Mouse (Mus musculus): ENCODE data around the gene Pttg1.

Pttg1 gene

DNA sequence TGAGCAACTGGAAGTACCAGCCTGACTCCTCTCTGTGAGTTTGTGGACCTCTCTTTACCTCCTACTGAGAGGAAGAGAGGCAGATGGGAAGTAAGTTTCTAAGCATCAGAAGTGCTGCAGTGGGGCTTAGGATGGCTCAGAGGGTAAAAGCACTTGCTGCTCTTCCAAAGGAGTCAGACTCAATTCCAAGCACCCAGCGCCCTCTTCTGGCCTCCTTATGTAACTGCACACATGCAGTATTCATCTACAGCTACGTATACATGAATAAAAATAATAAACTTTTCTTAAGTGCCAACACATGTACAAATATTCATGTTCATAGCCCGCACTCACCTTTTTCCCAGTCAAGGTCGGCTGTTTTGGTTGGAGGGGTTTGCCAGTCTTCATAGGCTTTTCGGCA lies 1.7 kb downstream of the Pttg1 start:
- Histone ChIP-seq H3K27me3 (ENCODE audit: insufficient read depth, low read length) (no peaks in the 10 kb centered on the region), H3K4me3 (replicated peaks; ENCODE audit: low read length) (no peak overlapping the region), H3K4me1 (replicated peaks; ENCODE audit: low read depth, low read length) (peaks cover 13% of the 10 kb centered on the region), H3K36me3 (ENCODE audit: insufficient read depth, low read length) (peaks cover 48% of the 10 kb centered on the region), H3K9me3 (ENCODE audit: low read length) (peaks cover 14% of the 10 kb centered on the region)
- TF ChIP-seq NANOG (IDR thresholded peaks at IDR 0.05; ENCODE audit: borderline replicate concordance, low read length) (no peak), CTCF (conservative IDR thresholded peaks at IDR 0.05; ENCODE audit: low read length) (peak; percentile 96)

DNA sequence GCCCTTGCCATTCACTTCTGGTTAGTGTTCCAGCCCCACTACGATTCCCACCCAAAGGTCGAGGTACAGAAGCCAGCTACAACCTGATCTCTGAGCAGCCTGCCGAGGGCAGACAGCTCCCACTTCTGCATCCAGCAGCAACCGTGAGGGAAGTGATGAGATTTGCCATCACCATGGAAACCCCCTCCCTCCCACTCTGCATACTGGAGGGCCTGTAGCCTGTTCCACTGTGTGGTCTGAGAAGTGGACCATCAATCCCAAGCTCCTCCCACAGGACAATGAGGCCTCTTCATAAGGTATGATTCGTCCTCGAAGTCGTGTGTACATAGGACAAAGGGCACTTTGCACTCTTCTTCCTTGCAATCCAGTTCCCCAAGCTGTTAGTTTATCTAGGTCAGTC lies 8.8 kb downstream of the Pttg1 start:
- H3K36me3 ChIP-seq (ENCODE audit: insufficient read depth, low read length): peaks cover 29% of the 10 kb centered on the region
- H3K4me3 ChIP-seq (replicated peaks; ENCODE audit: low read length): no peak overlapping the region
- H3K9me3 ChIP-seq (ENCODE audit: low read length): no peaks in the 10 kb centered on the region
- peaks cover 5% of the 10 kb centered on the region; the same call in 1 of the 2 replicates for H3K27me3 ChIP-seq (ENCODE audit: insufficient read depth, low read length)
- peaks cover 5% of the 10 kb centered on the region; the same call in 1 of the 2 replicates for H3K4me1 ChIP-seq (replicated peaks; ENCODE audit: low read depth, low read length)
- no peak for TF ChIP-seq CTCF (conservative IDR thresholded peaks at IDR 0.05; ENCODE audit: low read length)
- no peak for TF ChIP-seq NANOG (IDR thresholded peaks at IDR 0.05; ENCODE audit: borderline replicate concordance, low read length)
- no peak for TF ChIP-seq POU5F1 (IDR thresholded peaks at IDR 0.05; ENCODE audit: borderline replicate concordance, low read length)

DNA sequence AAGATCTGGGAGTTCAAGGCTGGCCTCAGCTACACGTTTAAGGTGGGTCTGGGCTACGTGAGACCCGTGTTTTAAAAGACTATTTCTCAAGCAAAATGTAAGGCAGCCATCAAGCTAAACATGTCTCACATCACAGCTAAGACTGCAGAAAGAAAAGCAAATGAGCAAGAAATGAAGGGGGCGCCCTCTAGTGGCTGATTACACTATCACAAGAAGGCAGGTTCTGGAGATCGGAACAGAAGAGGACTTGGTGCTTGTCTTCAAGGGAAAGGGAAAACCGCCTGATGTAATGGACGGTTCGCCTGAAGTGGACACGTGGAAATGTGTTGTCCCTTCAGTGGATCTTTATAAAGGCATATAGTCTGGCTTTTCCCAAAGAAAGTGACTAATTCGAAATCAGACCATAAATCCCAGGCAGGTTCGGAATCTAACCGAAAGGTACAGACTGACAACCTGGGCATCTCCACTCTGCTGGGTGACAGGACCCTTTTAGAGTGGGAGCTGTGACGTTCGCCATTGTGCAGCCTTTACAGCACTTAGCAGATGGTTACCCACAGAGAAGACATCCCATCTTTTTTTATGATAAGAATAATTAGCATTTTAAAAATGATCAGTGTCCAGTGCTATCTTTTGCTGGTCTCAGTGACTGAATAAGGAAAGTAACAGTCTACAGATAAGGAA lies 13.1 kb downstream of the Pttg1 start:
- 0 out of 2 replicates have a peak, but pooled peaks cover 5% of the 10 kb centered on the region for H3K4me1 ChIP-seq (replicated peaks; ENCODE audit: low read depth, low read length)
- H3K4me3 ChIP-seq (replicated peaks; ENCODE audit: low read length): no peak overlapping the region
- no peaks in the 10 kb centered on the region for H3K36me3 ChIP-seq (ENCODE audit: insufficient read depth, low read length)
- H3K9me3 ChIP-seq (ENCODE audit: low read length): no peaks in the 10 kb centered on the region
- TF ChIP-seq CTCF (conservative IDR thresholded peaks at IDR 0.05; ENCODE audit: low read length) (peak; percentile 87), NANOG (IDR thresholded peaks at IDR 0.05; ENCODE audit: borderline replicate concordance, low read length) (no peak), POU5F1 (IDR thresholded peaks at IDR 0.05; ENCODE audit: borderline replicate concordance, low read length) (no peak)
- H3K27me3 ChIP-seq (ENCODE audit: insufficient read depth, low read length): peaks cover 5% of the 10 kb centered on the region; the same call in 1 of the 2 replicates

DNA sequence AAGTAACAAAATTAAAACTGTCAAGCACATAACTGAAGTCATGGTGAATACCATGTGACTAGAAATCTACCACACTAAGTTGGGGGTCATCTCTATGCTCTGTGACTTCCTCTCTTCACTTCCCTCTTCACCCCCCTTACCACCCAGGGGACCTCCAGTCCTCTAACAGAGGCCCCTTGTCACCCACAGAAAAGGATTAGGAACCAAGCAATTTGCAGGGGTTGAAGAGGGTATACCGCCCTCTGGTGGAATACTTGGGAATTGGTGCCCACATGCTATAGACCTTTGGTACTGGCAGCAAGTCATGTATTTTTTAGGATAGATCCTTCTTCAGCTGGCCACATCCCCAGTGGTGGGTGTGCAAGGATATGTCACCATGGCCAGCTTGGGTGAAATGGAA lies 14.6 kb downstream of the Pttg1 start:
- Histone ChIP-seq H3K36me3 (ENCODE audit: insufficient read depth, low read length) (no peaks in the 10 kb centered on the region), H3K27me3 (ENCODE audit: insufficient read depth, low read length) (peaks cover 5% of the 10 kb centered on the region; the same call in 1 of the 2 replicates), H3K4me1 (replicated peaks; ENCODE audit: low read depth, low read length) (no peaks in the 10 kb centered on the region), H3K9me3 (ENCODE audit: low read length) (no peaks in the 10 kb centered on the region), H3K4me3 (replicated peaks; ENCODE audit: low read length) (no peak overlapping the region)
- TF ChIP-seq NANOG (IDR thresholded peaks at IDR 0.05; ENCODE audit: borderline replicate concordance, low read length) (no peak), CTCF (conservative IDR thresholded peaks at IDR 0.05; ENCODE audit: low read length) (peak; percentile 100)

DNA sequence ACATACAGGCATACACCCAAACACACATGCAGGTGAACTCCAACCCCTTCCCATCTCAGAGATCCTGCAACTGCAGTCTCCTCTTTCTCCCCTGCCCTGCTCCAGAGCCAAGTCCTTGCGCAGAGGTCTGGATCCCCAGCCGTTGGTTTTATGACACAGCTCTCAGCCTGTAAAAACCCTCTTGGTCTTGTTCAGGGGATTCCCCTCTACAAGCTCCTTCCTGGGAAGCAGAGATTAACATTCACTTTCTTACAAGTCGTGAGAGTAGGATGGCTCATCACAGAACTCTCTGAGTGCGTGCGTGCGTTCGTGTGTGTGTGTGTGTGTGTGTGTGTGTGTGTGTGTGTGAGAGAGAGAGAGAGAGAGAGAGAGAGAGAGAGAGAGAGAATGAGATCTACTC lies 15.8 kb downstream of the Pttg1 start:
- Histone ChIP-seq H3K27me3 (ENCODE audit: insufficient read depth, low read length) (peaks cover 5% of the 10 kb centered on the region; the same call in 1 of the 2 replicates), H3K4me3 (replicated peaks; ENCODE audit: low read length) (no peak overlapping the region), H3K4me1 (replicated peaks; ENCODE audit: low read depth, low read length) (no peaks in the 10 kb centered on the region), H3K9me3 (ENCODE audit: low read length) (no peaks in the 10 kb centered on the region), H3K36me3 (ENCODE audit: insufficient read depth, low read length) (no peaks in the 10 kb centered on the region)
- TF ChIP-seq POU5F1 (IDR thresholded peaks at IDR 0.05; ENCODE audit: borderline replicate concordance, low read length) (no peak), NANOG (IDR thresholded peaks at IDR 0.05; ENCODE audit: borderline replicate concordance, low read length) (no peak), CTCF (conservative IDR thresholded peaks at IDR 0.05; ENCODE audit: low read length) (no peak)

DNA sequence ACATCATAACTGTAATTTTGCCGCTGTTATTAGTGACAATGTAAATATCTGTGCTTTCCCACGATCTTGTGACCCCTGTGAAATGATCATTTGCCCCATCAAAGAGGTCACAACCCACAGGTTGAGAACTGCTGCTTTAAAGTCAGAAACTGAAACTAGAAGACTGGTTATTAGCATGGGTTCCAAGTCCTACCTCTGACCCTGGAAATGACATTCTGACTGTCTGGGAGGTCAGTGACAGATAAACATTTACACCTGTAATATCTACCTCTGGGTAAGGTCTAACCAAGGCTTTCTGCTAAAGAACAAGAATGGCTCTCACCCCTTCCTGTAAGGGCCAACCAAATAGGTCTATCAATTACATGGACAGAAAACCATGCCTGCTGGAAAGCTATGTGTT lies 17.2 kb downstream of the Pttg1 start:
- TF ChIP-seq NANOG (IDR thresholded peaks at IDR 0.05; ENCODE audit: borderline replicate concordance, low read length): no peak
- TF ChIP-seq CTCF (conservative IDR thresholded peaks at IDR 0.05; ENCODE audit: low read length): no peak
- Histone ChIP-seq H3K36me3 (ENCODE audit: insufficient read depth, low read length) (no peaks in the 10 kb centered on the region), H3K27me3 (ENCODE audit: insufficient read depth, low read length) (peaks cover 5% of the 10 kb centered on the region; the same call in 1 of the 2 replicates), H3K4me1 (replicated peaks; ENCODE audit: low read depth, low read length) (no peaks in the 10 kb centered on the region), H3K4me3 (replicated peaks; ENCODE audit: low read length) (no peak overlapping the region), H3K9me3 (ENCODE audit: low read length) (peaks cover 3% of the 10 kb centered on the region; the same call in 1 of the 2 replicates)

DNA sequence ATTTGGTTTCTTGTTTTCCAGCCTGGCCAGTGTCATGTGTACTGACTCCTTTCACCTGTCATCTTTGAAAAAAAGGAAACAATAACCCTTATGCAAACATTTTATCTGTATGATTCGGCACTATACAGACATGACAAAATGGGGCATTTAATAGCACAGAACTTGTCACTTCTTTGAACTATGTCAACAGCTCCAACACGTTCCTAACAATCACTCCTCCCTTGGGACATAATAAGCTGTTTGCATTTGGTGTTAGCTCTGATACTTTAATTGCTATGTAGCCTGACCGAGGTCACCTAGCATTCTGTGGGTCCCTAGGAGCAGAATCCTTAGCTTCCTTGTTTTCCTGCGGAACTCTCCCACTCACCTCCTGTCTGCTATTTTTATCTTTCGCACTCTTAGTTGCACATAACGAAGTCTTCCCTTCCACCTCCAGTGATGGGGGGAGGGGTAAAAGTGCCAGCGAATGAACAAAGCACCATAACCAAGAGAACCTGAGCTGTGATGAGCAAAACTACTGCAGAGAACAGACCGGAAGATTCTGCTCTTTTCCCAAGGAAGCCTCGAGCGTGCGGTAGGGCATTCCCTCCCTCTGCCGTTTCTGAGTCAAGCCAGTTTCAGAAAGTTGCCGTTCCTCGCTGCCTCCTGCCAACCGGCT lies 21.8 kb downstream of the Pttg1 start:
- Histone ChIP-seq H3K4me3 (replicated peaks; ENCODE audit: low read length) (no peak overlapping the region), H3K36me3 (ENCODE audit: insufficient read depth, low read length) (no peaks in the 10 kb centered on the region), H3K4me1 (replicated peaks; ENCODE audit: low read depth, low read length) (no peaks in the 10 kb centered on the region), H3K27me3 (ENCODE audit: insufficient read depth, low read length) (peaks cover 6% of the 10 kb centered on the region; the same call in 1 of the 2 replicates), H3K9me3 (ENCODE audit: low read length) (peaks cover 3% of the 10 kb centered on the region; the same call in 1 of the 2 replicates)
- no peak for TF ChIP-seq NANOG (IDR thresholded peaks at IDR 0.05; ENCODE audit: borderline replicate concordance, low read length)
- no peak for TF ChIP-seq CTCF (conservative IDR thresholded peaks at IDR 0.05; ENCODE audit: low read length)
- TF ChIP-seq POU5F1 (IDR thresholded peaks at IDR 0.05; ENCODE audit: borderline replicate concordance, low read length): no peak

DNA sequence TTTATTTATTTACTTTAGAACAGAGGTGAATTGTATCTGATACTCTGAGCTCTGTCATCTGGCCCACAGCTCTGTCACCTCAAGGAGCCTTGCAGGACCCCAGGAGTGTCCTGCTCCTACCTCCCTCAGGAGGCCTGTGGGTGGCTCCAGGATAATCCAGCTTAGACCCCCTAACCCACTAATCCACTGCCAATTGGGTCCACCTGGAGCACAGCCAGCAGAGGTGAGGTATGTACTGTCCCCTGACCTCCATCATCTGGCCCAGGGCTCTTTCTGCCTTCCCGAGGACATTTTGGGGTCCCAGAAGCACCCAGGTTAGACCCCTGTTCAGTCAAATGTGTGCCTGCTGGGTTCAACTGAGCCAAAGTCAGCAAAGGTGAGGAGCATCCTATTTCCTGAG lies 25.9 kb downstream of the Pttg1 start:
- no peak overlapping the region for H3K4me3 ChIP-seq (replicated peaks; ENCODE audit: low read length)
- no peaks in the 10 kb centered on the region for H3K4me1 ChIP-seq (replicated peaks; ENCODE audit: low read depth, low read length)
- peaks cover 6% of the 10 kb centered on the region; the same call in 1 of the 2 replicates for H3K27me3 ChIP-seq (ENCODE audit: insufficient read depth, low read length)
- H3K9me3 ChIP-seq (ENCODE audit: low read length): peaks cover 3% of the 10 kb centered on the region; the same call in 1 of the 2 replicates
- H3K36me3 ChIP-seq (ENCODE audit: insufficient read depth, low read length): no peaks in the 10 kb centered on the region
- no peak for TF ChIP-seq POU5F1 (IDR thresholded peaks at IDR 0.05; ENCODE audit: borderline replicate concordance, low read length)
- TF ChIP-seq NANOG (IDR thresholded peaks at IDR 0.05; ENCODE audit: borderline replicate concordance, low read length): no peak
- TF ChIP-seq CTCF (conservative IDR thresholded peaks at IDR 0.05; ENCODE audit: low read length): no peak
